Mouse (Mus musculus): Measurements from ENCODE around the gene Ddx56. TPM values are rescaled to one million over a fixed set of nuclear protein-coding genes. Genes with fewer than 3 reads are reported as not detected.
"Not testable (repeated sequence)": the region's sequence is repeated elsewhere in the genome, so short reads cannot be mapped to it uniquely, and the experiment has no call there.

The Ddx56 gene
- total RNA-seq, 2 experiments from 2014 or later, result 6.4 to 8.4 TPM

DNA sequence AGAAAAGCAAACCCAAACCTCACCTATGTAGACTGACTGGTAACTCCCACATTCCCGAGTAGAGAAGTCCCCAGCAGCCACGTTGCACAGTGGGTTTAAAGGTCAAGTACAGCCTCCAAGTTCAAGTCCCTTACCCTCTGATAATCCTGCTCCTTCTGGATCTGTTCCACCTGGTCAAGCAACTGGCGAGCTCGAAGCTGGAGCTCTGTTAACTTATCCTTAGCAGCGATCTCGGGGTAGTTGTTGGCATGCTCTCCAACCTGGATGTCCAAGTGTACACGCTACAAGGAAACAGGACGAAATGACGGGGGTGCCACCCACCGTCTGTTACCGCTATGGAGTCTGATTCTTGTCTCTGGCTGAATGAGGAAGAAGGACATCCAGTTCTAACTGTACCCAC, 6.0 kb upstream of the Ddx56 start:
- ATAC-seq (replicated peaks; ENCODE audit: low FRiP score, poor library complexity, severe bottlenecking), result no peak

- no peak for ATAC-seq (replicated peaks; ENCODE audit: low FRiP score, poor library complexity, severe bottlenecking)
Observed at GRCm38 (mm10) chr11:6266621-6267020, 951 bp downstream of the Ddx56 start.

DNA sequence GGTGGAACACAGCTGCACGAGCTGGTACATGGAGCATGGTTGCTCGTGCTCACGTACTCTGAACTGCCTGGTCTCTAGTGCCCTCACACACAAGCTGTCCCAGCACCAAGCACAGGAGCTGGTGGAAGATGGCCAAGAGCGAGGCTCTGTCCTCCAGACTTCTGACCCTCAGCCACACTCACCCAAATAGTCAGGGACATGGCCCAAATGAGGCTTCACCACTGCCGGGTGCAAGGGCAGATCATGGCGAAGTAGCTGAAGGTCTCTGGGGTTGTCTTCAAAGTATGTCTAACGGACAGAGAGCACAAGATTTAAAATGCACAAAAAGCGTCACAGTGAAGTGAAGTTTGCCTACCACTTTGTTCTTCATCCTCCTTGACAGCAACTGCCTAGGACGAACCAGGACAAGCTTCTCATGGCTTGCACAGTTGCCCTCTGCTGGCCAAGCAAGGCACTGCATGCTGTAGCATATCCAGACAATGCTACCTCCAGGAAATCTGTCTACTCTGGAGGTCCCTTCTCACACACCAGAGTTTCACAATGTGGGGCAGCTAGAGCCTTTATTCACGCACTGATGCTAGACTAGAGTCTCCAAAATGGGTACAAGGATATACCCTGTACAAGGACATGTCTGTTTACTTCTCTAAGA, 6.0 kb downstream of the Ddx56 start:
- peak; percentile 74 for ATAC-seq (replicated peaks; ENCODE audit: low FRiP score, poor library complexity, severe bottlenecking)

- ATAC-seq (replicated peaks; ENCODE audit: low FRiP score, poor library complexity, severe bottlenecking), result no peak
Observed at GRCm38 (mm10) chr11:6259413-6259812, 8.2 kb downstream of the Ddx56 start.

DNA sequence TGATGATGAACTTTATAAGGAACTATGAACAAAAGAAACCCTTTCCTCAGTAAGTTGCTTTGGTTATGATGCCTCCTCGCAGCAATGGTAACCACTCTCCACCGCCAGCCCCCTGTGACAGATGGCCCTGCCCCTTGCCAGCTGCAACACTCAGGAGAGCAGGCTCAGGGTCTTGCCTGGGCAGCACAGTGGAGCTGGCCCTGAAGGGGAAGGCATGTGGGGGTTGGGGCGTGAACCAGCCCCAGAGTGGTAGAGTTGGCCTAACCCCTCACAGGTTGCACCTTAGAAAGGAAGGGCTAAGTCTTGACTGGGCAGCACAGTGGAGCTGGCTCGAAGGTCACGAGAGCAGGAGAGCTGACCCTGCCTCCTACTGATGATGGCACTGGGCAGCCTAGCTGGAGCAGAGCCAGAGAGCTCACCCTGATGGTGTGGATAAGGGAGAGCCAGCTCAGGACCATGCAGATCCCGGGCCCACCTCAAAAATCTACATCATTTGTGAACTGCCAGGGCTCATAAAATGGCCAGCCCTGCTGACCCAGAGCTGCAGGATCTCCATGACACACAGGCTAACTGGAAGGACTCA, 11.0 kb downstream of the Ddx56 start:
- ATAC-seq (replicated peaks; ENCODE audit: low FRiP score, poor library complexity, severe bottlenecking), result no peak

DNA sequence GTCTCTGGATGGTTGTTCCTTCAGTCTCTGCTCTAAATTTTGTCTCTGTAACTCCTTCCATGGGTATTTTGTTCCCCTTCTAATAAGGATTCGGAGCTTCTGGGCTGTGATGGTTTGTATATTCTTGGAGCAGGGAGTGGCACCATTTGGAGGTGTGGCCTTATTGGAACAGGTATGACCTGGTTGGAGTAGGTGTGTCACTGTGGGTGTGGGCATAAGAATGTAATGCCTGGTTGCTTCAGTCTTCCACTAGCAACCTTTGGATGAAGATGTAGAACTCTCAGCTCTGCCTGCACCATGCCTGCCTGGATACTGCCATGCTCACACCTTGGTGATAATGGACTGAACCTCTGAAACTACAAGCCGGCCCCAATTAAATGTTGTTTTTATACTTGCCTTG, 13.0 kb downstream of the Ddx56 start:
- not testable (repeated sequence) for ATAC-seq (replicated peaks; ENCODE audit: low FRiP score, poor library complexity, severe bottlenecking)

- ATAC-seq (replicated peaks; ENCODE audit: low FRiP score, poor library complexity, severe bottlenecking), result no peak
Observed at GRCm38 (mm10) chr11:6252824-6253223, 14.7 kb downstream of the Ddx56 start.

- ATAC-seq (replicated peaks; ENCODE audit: low FRiP score, poor library complexity, severe bottlenecking), result no peak
Observed at GRCm38 (mm10) chr11:6252248-6252647, 15.3 kb downstream of the Ddx56 start.

- ATAC-seq (replicated peaks; ENCODE audit: low FRiP score, poor library complexity, severe bottlenecking), result no peak
Observed at GRCm38 (mm10) chr11:6244707-6245106, 22.9 kb downstream of the Ddx56 start.

- ATAC-seq (replicated peaks; ENCODE audit: low FRiP score, poor library complexity, severe bottlenecking), result no peak
Observed at GRCm38 (mm10) chr11:6233025-6233424, 34.5 kb downstream of the Ddx56 start.

- ATAC-seq (replicated peaks; ENCODE audit: low FRiP score, poor library complexity, severe bottlenecking), result no peak
Observed at GRCm38 (mm10) chr11:6230012-6230411, 37.6 kb downstream of the Ddx56 start, which contains the start of gene Npc1l1. TSS of gene Npc1l1 (minus strand) at chr11:6230143.

- no peak for ATAC-seq (replicated peaks; ENCODE audit: low FRiP score, poor library complexity, severe bottlenecking)
Observed at GRCm38 (mm10) chr11:6224541-6225229, 42.9 kb downstream of the Ddx56 start.

DNA sequence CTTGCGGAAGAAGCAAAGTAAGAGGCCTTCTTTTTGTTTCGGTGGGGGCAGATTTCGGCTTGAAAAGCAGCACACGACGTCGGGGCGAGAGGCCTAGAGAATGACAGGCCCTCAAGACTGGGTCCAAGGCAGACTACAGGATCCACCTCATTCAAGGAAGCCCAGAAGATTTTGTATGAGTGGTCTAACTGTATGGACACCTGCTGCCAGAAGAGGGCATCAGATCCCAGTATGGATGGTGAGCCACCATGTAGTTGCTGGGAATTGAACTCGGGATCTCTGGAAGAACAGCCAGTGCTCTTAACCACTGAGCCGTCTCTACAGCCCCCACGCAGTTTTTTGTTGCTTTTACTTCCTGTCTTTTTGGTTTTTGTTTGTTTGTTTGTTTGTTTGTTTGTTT, 45.4 kb downstream of the Ddx56 start:
- no peak for ATAC-seq (replicated peaks; ENCODE audit: low FRiP score, poor library complexity, severe bottlenecking)

DNA sequence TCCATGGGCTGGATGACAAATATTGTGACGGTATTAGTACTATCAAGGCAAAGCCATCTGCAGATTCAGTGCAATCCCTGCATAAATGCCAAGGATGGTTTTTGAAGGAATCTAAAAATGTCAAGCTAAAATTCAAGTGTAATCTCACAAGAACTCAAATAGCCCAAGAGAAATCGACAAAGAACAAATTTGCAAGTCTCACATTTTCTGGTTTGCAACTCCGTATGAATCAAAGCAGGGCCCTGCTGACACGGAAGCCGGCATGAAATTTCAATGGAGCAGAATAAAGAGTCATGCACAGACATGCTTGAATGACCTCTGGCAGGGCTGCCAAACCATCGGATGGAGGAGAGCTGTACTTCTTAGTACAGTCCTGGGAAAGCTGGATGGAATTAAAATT, 47.6 kb downstream of the Ddx56 start:
- no peak for ATAC-seq (replicated peaks; ENCODE audit: low FRiP score, poor library complexity, severe bottlenecking)

DNA sequence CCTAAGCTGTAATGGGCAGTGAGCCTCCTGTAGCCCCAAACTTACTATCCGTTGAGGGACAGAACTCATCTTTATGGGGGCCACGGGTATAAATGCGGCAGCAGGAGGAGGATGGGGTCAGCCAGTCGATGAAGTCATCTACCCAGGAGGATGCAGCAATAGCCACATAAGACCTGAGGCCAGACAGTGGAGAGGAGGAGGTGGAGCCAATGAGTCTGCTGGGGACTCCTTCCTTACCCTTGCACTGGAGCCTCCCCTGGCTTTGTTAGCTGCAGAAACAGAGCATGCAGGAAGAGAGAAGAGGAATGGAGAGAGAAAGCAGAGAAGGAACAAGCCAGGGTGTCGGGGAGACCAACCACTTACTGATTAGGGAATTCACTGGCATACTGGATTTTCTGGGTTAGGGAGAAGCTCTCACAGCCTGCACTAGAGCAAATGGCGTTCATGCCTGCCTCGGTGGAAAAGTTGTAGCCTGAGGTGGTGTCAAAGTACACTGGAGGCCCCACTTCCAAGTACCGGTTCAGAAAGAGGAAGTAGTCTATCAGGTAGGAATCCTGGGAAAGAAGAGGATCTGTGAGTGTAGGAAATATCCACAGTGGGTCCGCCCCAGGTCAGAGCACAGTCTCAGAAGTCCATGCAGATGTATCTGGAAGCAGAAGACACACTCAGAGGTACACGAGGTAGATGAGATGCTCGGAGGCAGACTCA, 49.2 kb downstream of the Ddx56 start:
- ATAC-seq (replicated peaks; ENCODE audit: low FRiP score, poor library complexity, severe bottlenecking), result no peak

DNA sequence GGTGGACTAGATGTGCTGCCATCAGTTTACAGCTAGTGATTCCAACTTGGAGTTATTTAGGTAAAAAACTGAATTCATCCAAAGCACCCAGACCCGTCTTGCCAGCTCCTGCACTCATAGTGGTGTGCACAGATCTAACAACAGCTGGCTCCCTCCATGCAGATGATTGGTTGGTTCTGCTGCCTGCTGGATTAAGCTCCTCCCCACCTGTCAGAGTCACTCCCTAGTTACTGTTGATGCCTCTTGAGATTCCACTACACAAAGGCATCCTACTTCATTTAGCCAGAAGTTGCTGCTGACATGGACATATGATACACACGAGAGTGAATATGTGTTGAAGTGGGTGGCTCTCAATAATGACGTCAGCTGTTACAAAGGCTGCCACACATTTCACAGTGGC, 50.7 kb downstream of the Ddx56 start:
- ATAC-seq (replicated peaks; ENCODE audit: low FRiP score, poor library complexity, severe bottlenecking), result no peak

Other genes starting within 250 kb of the Ddx56 start
- not detected in 2 replicates for gene Camk2b, start 201.4 kb downstream of the Ddx56 start, total RNA-seq (2015; ENCODE audit: low replicate concordance)
- gene Camk2b, start 201.4 kb downstream of the Ddx56 start, total RNA-seq (2017; ENCODE audit: low replicate concordance), result 0.77 TPM in 1 of 2 replicates, not detected in the other
- gene A730071L15Rik, start 67.7 kb downstream of the Ddx56 start, total RNA-seq (2015; ENCODE audit: low replicate concordance), result not detected in 2 replicates
- gene A730071L15Rik, start 67.7 kb downstream of the Ddx56 start, total RNA-seq (2017; ENCODE audit: low replicate concordance), result not detected in 2 replicates
- gene Nudcd3, start 67.4 kb downstream of the Ddx56 start, total RNA-seq (2015; ENCODE audit: low replicate concordance), result 15.1 and 15.5 TPM in 2 replicates
- 13.8 and 15.3 TPM in 2 replicates for gene Nudcd3, start 67.4 kb downstream of the Ddx56 start, total RNA-seq (2017; ENCODE audit: low replicate concordance)
- not detected in 2 replicates for gene Npc1l1, start 37.6 kb downstream of the Ddx56 start, total RNA-seq (2015; ENCODE audit: low replicate concordance)
- gene Npc1l1, start 37.6 kb downstream of the Ddx56 start, total RNA-seq (2017; ENCODE audit: low replicate concordance), result not detected in 2 replicates
- 13.4 and 13.7 TPM in 2 replicates for gene Tmed4, start 7.1 kb upstream of the Ddx56 start, total RNA-seq (2015; ENCODE audit: low replicate concordance)
- 5.1 and 12.1 TPM in 2 replicates for gene Tmed4, start 7.1 kb upstream of the Ddx56 start, total RNA-seq (2017; ENCODE audit: low replicate concordance)
- gene Ogdh, start 23.9 kb upstream of the Ddx56 start, total RNA-seq (2015; ENCODE audit: low replicate concordance), result 112 and 117 TPM in 2 replicates
- gene Ogdh, start 23.9 kb upstream of the Ddx56 start, total RNA-seq (2017; ENCODE audit: low replicate concordance), result 81.0 and 99.9 TPM in 2 replicates
- 16.6 and 17.6 TPM in 2 replicates for gene Zmiz2, start 121.3 kb upstream of the Ddx56 start, total RNA-seq (2015; ENCODE audit: low replicate concordance)
- 5.1 and 7.8 TPM in 2 replicates for gene Zmiz2, start 121.3 kb upstream of the Ddx56 start, total RNA-seq (2017; ENCODE audit: low replicate concordance)
- gene Ppia, start 147.7 kb upstream of the Ddx56 start, total RNA-seq (2015; ENCODE audit: low replicate concordance), result 1,149 and 1,152 TPM in 2 replicates
- gene Ppia, start 147.7 kb upstream of the Ddx56 start, total RNA-seq (2017; ENCODE audit: low replicate concordance), result 288 and 328 TPM in 2 replicates
- 180 and 209 TPM in 2 replicates for gene H2afv, start 176.7 kb upstream of the Ddx56 start, total RNA-seq (2015; ENCODE audit: low replicate concordance)
- 100 and 160 TPM in 2 replicates for gene H2afv, start 176.7 kb upstream of the Ddx56 start, total RNA-seq (2017; ENCODE audit: low replicate concordance)
- gene Purb, start 208.1 kb upstream of the Ddx56 start, total RNA-seq (2015; ENCODE audit: low replicate concordance), result 40.7 and 50.7 TPM in 2 replicates
- 41.3 and 43.5 TPM in 2 replicates for gene Purb, start 208.1 kb upstream of the Ddx56 start, total RNA-seq (2017; ENCODE audit: low replicate concordance)